Mouse (Mus musculus) neural tube, embryonic 15.5 days (tissue): ENCODE data around the gene Sema6d. TPM values are rescaled to one million over a fixed set of nuclear protein-coding genes. Genes with fewer than 3 reads are reported as not detected.

ENCODE experiments used
- ATAC-seq: fragments of 200-750 bp; cut with Nextera tagmentation; 2 replicates; pipeline ENCODE4 v1.8.0; 2017; ENCODE audit warnings: mild to moderate bottlenecking, moderate TSS enrichment, moderate library complexity; ENCODE audit not compliant: low FRiP score
- H3K27ac ChIP-seq: fragments of 300-500 bp; sonication (generic); replicated peaks from 2 replicates; pipeline ENCODE4 v1.5.1; 2015; ENCODE audit warnings: mild to moderate bottlenecking, inconsistent platforms
- H3K27me3 ChIP-seq: fragments of 300-500 bp; sonication (generic); replicated peaks from 2 replicates; pipeline ENCODE4 v1.6.1; 2015; ENCODE audit warnings: inconsistent platforms
- H3K36me3 ChIP-seq: fragments of 300-500 bp; sonication (generic); 2 replicates; pipeline ENCODE4 v1.6.1; 2015; ENCODE audit warnings: inconsistent platforms
- H3K4me1 ChIP-seq: fragments of 300-500 bp; sonication (generic); 2 replicates; pipeline ENCODE4 v1.6.1; 2015; ENCODE audit warnings: inconsistent platforms
- H3K4me2 ChIP-seq: fragments of 300-500 bp; sonication (generic); 2 replicates; pipeline ENCODE4 v1.6.1; 2015; ENCODE audit warnings: inconsistent platforms, mild to moderate bottlenecking, moderate library complexity
- H3K4me3 ChIP-seq: fragments of 300-500 bp; sonication (generic); replicated peaks from 2 replicates; pipeline ENCODE4 v1.5.1; 2015; ENCODE audit warnings: mild to moderate bottlenecking, inconsistent platforms
- H3K9ac ChIP-seq: fragments of 300-500 bp; sonication (generic); replicated peaks from 2 replicates; pipeline ENCODE4 v1.6.1; 2015; ENCODE audit warnings: mild to moderate bottlenecking, inconsistent platforms
- H3K9me3 ChIP-seq: fragments of 300-500 bp; sonication (generic); replicated peaks from 2 replicates; pipeline ENCODE4 v1.6.1; 2016; ENCODE audit warnings: inconsistent platforms
- WGBS: fragments of 180-500 bp; shearing (Covaris S2); methylation state at CpG from one replicate; pipeline ENCODE4 v1.1.7; 2015; ENCODE audit warnings: mixed read lengths; 5-methylcytosine and 5-hydroxymethylcytosine counted together
- polyA plus RNA-seq: library from polyadenylated mRNA; unstranded; fragments of >200 nt; fragmentation: Nextera tagmentation; extraction: Ambion mirVana; gene quantifications from 2 replicates; pipeline ENCODE4 v1.2.1, GENCODE M21; 2015

The Sema6d gene
- polyA plus RNA-seq, 1 experiment from 2014 or later = 50.4 TPM

DNA sequence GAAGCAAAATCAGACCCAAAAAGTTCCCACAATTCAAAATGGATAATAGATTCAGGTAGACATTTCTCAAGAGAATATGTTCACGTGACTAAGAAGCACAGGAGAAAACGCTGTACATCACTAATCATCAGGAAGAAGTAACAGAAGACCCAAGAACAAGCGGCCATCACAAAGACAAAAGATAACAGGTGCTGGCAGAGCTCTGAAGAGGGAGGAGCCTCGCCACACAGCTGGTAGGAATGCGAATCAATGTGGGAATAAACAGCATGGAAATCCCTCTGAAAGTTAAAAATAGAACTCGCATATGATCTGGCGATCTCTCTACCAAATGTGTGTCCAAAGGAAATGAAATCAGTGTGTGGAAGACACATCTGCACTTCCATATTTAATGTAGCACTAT is 493.8 kb downstream of the Sema6d start:
- no peak overlapping the region for H3K9ac ChIP-seq
- H3K4me2 ChIP-seq = no peak overlapping the region
- H3K27me3 ChIP-seq = no peaks in the 10 kb centered on the region
- no peaks in the 10 kb centered on the region for H3K4me1 ChIP-seq
- H3K27ac ChIP-seq = no peak overlapping the region
- H3K36me3 ChIP-seq = no peaks in the 10 kb centered on the region
- no peaks in the 10 kb centered on the region for H3K9me3 ChIP-seq
- 77% methylated on average over 7 of the region's 7 CpGs for WGBS
- ATAC-seq = no peak
- H3K4me3 ChIP-seq = no peak overlapping the region

DNA sequence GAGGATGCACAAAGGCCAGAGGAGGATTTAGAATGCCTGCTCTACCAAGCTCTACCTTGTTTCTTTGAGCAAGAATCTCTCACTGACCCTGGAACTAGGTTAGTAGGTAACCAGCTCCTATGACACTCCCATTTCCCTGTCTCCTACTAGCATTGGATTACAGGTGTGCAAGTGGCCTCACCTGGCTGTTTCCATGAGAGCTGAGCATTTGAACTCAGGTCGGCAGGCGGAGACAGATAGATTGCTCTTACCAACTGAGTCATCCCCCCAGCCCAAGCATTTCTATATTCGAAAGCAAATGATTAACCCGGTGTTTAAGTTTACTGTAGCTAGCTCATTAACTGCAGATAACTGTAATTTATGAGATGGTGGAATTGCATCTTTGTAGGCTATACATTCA is 503.0 kb downstream of the Sema6d start:
- no peak for ATAC-seq
- no peak overlapping the region for H3K4me2 ChIP-seq
- WGBS = 77% methylated on average over 4 of the region's 4 CpGs
- H3K9me3 ChIP-seq = no peaks in the 10 kb centered on the region
- no peaks in the 10 kb centered on the region for H3K36me3 ChIP-seq
- H3K4me3 ChIP-seq = no peak overlapping the region
- no peaks in the 10 kb centered on the region for H3K4me1 ChIP-seq
- no peak overlapping the region for H3K27ac ChIP-seq
- no peak overlapping the region for H3K9ac ChIP-seq
- no peaks in the 10 kb centered on the region for H3K27me3 ChIP-seq

GRCm38 (mm10) chr2:124599014-124599413 is 509.2 kb downstream of the Sema6d start:
- Histone ChIP-seq H3K4me2 (no peak overlapping the region), H3K9ac (no peak overlapping the region), H3K27me3 (no peaks in the 10 kb centered on the region), H3K4me3 (no peak overlapping the region), H3K9me3 (no peaks in the 10 kb centered on the region), H3K36me3 (no peaks in the 10 kb centered on the region), H3K4me1 (peaks cover 8% of the 10 kb centered on the region; the same call in 1 of the 2 replicates), H3K27ac (no peak overlapping the region)
- no peak for ATAC-seq
- WGBS = 82% methylated on average over 3 of the region's 3 CpGs

DNA sequence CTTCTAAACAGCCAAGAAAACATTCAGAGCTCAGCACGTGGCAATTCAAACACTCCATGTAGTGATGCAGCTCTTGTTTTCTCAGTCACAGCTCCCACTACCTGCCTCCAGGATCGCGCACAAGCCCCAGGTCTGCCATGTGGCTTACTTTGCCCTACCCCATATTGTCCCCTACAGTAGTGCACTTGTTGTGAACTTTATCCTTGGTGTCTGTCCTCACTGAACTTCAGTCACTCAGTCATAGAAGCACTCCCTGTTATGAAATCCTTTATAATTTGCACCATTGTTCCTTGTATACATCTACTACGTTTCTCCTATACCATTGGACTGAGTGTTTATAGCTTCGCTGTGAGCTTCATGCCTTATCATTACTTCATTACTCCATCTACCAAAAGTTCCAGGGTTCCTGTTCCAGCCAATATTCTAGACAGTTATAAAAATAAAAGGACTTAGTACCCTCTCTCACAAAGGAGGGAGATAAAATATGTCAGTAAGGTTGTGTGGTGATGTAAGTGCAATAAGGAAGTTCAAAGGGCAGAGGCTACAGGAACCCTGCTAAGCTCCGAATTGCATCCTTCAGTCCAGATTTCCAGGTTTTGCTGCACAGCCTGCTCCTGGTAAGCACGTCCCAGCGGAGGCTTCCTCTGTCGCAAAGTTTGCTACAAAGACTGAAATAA is 512.1 kb downstream of the Sema6d start:
- Histone ChIP-seq H3K27ac (no peak overlapping the region), H3K27me3 (no peaks in the 10 kb centered on the region), H3K36me3 (no peaks in the 10 kb centered on the region), H3K9me3 (no peaks in the 10 kb centered on the region), H3K4me3 (no peak overlapping the region), H3K9ac (no peak overlapping the region), H3K4me2 (no peak overlapping the region), H3K4me1 (peaks cover 12% of the 10 kb centered on the region; the same call in 1 of the 2 replicates)
- ATAC-seq = no peak
- WGBS = 75% methylated on average over 9 of the region's 9 CpGs

DNA sequence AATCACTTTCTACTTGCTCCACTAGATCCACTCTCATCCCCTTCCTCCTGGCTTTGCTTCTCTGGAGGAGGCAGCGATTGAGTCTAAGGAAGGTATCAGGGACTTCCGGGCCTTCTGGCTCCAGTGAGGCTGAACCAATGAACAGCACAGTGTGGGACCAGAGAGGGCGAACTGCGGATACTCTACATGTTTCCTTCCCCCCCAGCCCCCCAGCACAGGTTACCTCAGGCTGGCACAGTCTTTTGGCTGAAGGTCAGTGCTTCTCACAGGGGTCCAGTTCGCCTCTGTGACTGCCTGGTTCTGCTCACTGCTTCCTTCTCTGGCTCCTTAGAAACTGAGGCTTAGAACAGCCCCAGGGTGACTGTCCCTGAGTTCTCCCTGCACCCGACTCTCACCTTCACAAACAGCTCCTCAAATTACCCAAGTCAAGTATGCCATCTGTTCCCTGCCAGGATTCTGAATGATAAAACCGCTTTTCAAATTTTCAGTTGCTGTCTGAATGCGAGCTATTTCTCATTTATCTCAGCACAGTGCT is 512.7 kb downstream of the Sema6d start:
- ATAC-seq = no peak
- 61% methylated on average over 8 of the region's 8 CpGs for WGBS
- Histone ChIP-seq H3K4me1 (peaks cover 12% of the 10 kb centered on the region; the same call in 1 of the 2 replicates), H3K9me3 (no peaks in the 10 kb centered on the region), H3K4me2 (no peak overlapping the region), H3K27me3 (no peaks in the 10 kb centered on the region), H3K36me3 (no peaks in the 10 kb centered on the region), H3K4me3 (no peak overlapping the region), H3K27ac (0 out of 2 replicates have a peak overlapping the region, but pooled peaks have one; percentile 3), H3K9ac (no peak overlapping the region)

DNA sequence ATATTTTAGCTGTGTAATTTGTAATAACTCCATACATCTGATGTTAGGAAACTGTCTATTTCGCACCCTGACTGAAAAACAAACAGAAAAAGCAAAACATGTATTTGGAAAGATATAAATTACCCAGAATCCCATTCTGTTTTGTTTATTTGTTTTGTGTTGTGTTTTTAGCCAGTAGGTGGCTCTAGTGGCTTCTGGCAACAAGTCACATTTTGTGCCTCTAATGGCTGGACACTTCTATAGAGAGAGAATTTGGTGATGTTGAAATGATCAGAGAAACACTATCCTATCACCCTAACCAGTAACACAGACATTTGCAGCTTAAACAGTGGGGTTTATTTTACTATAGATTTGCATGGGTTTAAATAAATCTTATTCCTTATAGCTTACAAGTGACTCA is 515.6 kb downstream of the Sema6d start:
- 88% methylated on average over 1 of the region's 1 CpGs for WGBS
- Histone ChIP-seq H3K27ac (no peak overlapping the region), H3K27me3 (no peaks in the 10 kb centered on the region), H3K4me1 (peaks cover 21% of the 10 kb centered on the region), H3K4me3 (no peak overlapping the region), H3K9me3 (no peaks in the 10 kb centered on the region), H3K36me3 (no peaks in the 10 kb centered on the region), H3K4me2 (no peak overlapping the region), H3K9ac (no peak overlapping the region)
- ATAC-seq = no peak

DNA sequence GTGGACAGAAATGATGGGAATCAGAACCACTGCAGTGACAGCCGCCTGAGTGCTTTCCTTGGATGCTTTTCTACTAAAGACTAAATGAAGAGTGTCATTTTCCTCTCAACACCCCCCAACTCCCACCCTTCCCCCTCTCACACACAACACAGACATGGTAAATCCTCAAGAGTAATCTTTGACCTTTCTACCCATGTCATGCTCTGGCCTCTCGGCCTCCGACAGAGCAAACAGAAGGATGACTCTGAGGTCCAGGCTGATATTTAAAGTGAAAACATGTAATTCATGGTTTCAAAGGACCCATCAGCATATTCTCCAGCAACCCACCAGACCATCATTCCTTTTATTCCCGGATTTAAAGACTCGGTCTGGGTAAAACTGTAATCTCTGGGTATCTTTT is 518.2 kb downstream of the Sema6d start:
- 77% methylated on average over 5 of the region's 5 CpGs for WGBS

GRCm38 (mm10) chr2:124608546-124608945 is 518.8 kb downstream of the Sema6d start:
- WGBS = 58% methylated on average over 4 of the region's 4 CpGs
- Histone ChIP-seq H3K9me3 (no peaks in the 10 kb centered on the region), H3K27me3 (no peaks in the 10 kb centered on the region), H3K4me2 (peak overlapping the region; percentile 85; the same call in 1 of the 2 replicates), H3K4me1 (peaks cover 36% of the 10 kb centered on the region), H3K27ac (peak overlapping the region; percentile 98; the same call in 1 of the 2 replicates), H3K4me3 (0 out of 2 replicates have a peak overlapping the region, but pooled peaks have one; percentile 65), H3K9ac (no peak overlapping the region), H3K36me3 (no peaks in the 10 kb centered on the region)
- ATAC-seq = no peak

More for the DNA sequence above, 518.2 kb downstream of the Sema6d start:
- no peak for ATAC-seq
- H3K9ac ChIP-seq = no peak overlapping the region
- H3K9me3 ChIP-seq = no peaks in the 10 kb centered on the region
- H3K27ac ChIP-seq = no peak overlapping the region; the same call in 1 of the 2 replicates
- no peak overlapping the region for H3K4me3 ChIP-seq
- no peak overlapping the region for H3K4me2 ChIP-seq
- H3K4me1 ChIP-seq = peaks cover 30% of the 10 kb centered on the region
- H3K36me3 ChIP-seq = no peaks in the 10 kb centered on the region
- H3K27me3 ChIP-seq = no peaks in the 10 kb centered on the region

DNA sequence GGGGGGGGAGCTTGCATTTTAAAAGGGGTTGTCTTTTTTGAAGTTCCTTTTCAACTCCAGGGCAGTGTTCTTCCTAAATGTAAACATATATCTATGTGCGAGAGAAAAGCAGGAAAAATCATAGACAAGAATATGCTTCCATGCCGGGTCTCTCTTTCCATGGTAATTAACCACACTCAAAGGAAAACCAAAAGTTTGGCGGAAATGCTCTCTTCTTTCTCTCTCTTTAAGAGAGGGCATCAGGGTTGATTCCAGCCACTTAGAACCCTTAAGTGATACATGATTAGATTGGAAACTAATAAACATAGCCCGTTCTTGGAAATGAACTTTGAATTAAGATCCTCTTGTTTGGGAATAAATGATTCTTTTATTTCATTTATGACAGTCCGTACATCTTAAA is 519.2 kb downstream of the Sema6d start:
- H3K4me2 ChIP-seq = peak overlapping the region; percentile 85
- peak overlapping the region; percentile 98 for H3K27ac ChIP-seq
- H3K9ac ChIP-seq = peak overlapping the region; percentile 72; the same call in 1 of the 2 replicates
- H3K4me1 ChIP-seq = peaks cover 41% of the 10 kb centered on the region
- no peaks in the 10 kb centered on the region for H3K9me3 ChIP-seq
- peak overlapping the region; percentile 65 for H3K4me3 ChIP-seq
- no peak for ATAC-seq
- no peaks in the 10 kb centered on the region for H3K36me3 ChIP-seq
- WGBS = 14% methylated on average over 5 of the region's 5 CpGs
- no peaks in the 10 kb centered on the region for H3K27me3 ChIP-seq

DNA sequence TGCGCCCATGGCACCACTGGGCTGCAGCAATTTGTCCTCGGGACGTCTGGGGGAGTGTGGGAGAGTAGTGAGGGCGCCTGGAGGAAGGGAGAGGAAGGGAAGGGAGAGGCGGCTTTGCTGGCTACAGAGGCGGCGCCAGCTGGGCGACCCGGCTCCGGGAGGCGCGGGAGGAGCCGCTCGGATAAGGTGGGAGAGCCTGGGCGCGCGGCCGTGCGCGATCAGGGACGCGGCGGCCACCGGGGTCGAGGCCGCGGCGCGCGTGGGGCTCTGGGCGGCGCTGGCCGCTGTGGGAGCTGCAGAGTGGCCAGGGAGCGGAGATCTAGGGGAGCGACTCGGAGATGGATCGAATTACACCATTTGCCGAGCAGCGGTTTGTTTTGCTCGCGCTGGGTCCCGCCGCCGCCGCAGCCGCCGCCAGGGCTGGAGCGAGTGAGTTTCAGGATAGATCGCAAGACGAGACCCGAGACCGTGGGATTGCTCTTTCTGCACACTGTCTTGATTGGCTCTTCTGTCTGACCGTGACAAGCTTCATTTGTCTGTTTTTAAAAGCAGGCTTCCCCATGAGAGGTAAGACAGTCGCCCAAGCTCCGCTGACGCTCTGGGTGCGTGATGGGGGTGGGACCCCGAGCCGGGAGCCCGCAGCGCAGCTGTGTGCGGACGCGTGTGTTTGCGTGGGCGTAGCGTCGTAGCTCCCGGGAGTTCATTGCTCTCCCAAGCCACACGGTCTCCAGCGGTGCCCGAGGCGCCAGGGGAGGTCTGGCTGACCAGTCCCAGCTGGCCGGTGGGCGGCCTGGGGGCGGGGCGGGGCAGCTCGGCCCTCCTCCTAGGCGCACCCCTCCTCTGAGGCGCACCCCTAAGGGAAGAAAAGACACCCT is 520.2 kb downstream of the Sema6d start:
- no peaks in the 10 kb centered on the region for H3K36me3 ChIP-seq
- H3K9me3 ChIP-seq = no peaks in the 10 kb centered on the region
- peak overlapping the region; percentile 72 for H3K9ac ChIP-seq
- peak overlapping the region; percentile 98 for H3K27ac ChIP-seq
- peak; percentile 83 for ATAC-seq
- H3K4me2 ChIP-seq = peak overlapping the region; percentile 85
- peaks cover 50% of the 10 kb centered on the region for H3K4me1 ChIP-seq
- H3K4me3 ChIP-seq = peak overlapping the region; percentile 65
- no peaks in the 10 kb centered on the region for H3K27me3 ChIP-seq
- under 1% methylated on average over 76 of the region's 80 CpGs for WGBS

GRCm38 (mm10) chr2:124610586-124611105 is 520.9 kb downstream of the Sema6d start:
- Histone ChIP-seq H3K27me3 (no peaks in the 10 kb centered on the region), H3K27ac (peak overlapping the region; percentile 98), H3K4me2 (peak overlapping the region; percentile 85), H3K9me3 (no peaks in the 10 kb centered on the region), H3K4me3 (peak overlapping the region; percentile 65), H3K4me1 (peaks cover 56% of the 10 kb centered on the region), H3K36me3 (no peaks in the 10 kb centered on the region), H3K9ac (peak overlapping the region; percentile 72)
- peak; percentile 62; the same call in 1 of the 2 replicates for ATAC-seq
- under 1% methylated on average over 39 of the region's 39 CpGs for WGBS
